Mouse (Mus musculus): ENCODE data around the gene Rcan2. TPM values are rescaled to one million over a fixed set of nuclear protein-coding genes. Genes with fewer than 3 reads are reported as not detected.

Rcan2 gene
- polyA plus RNA-seq, 1 experiment from 2014 or later, result 1.3 TPM

DNA sequence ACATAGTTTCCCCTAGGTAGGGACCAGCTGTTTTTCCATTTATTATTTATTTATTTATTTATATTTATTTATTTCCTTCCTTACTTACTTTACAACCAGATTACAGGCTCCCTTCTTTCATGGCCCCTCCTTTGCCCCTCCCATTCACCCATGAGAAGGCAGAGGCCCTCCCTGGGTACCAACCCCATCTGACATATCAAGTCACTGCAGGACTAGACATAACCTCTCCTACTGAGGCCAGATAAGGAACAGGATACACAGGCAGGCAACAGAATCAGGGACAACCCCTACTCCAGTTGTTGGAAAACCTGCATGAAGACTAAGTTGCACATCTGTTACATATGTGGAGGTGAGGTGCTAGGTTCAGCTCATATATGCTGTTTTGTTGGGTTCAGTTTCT is 105.6 kb downstream of the Rcan2 start:
- Histone ChIP-seq H3K9ac (ENCODE audit: low read depth, low read length) (no peak overlapping the region), H3K4me3 (ENCODE audit: low read depth, low read length) (no peak overlapping the region), H3K4me1 (replicated peaks; ENCODE audit: control insufficient read depth, insufficient read depth, low read length) (no peaks in the 10 kb centered on the region), H3K9me3 (ENCODE audit: control insufficient read depth) (no peaks in the 10 kb centered on the region), H3K36me3 (ENCODE audit: control insufficient read depth, insufficient read depth) (no peaks in the 10 kb centered on the region), H3K4me2 (replicated peaks; ENCODE audit: low read depth) (no peak overlapping the region), H3K27me3 (replicated peaks; ENCODE audit: control insufficient read depth, insufficient read depth, low read length) (no peaks in the 10 kb centered on the region), H3K27ac (ENCODE audit: low read depth, low read length) (no peak overlapping the region)
- ATAC-seq, result no peak
- no peak for TF ChIP-seq CTCF (IDR thresholded peaks at IDR 0.05; ENCODE audit: low read depth)

DNA sequence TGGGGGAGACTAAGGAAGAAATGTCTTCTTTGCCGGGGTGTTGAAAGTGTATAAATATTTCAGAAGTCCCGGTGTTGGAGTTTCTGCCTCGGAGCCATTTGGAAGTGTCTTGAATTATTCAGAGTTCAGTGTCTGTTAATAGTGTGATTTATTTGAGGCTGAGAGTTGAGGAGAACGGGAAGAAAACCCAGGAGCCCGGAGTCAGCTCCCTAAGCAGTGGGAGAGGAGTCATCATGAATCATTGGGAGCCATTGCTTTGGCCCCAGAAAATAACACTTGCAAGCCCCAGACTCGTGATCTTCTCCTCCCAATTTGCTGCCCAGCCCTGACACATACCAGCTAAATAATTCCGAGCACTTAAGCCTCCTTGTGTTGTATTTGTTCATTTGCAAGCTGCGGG is 115.0 kb downstream of the Rcan2 start:
- ATAC-seq, result no peak
- no peak overlapping the region for H3K27ac ChIP-seq (ENCODE audit: low read depth, low read length)
- no peak for TF ChIP-seq CTCF (IDR thresholded peaks at IDR 0.05; ENCODE audit: low read depth)
- WGBS, result 55% methylated on average over 8 of the region's 8 CpGs
- no peak overlapping the region for H3K4me2 ChIP-seq (replicated peaks; ENCODE audit: low read depth)
- no peak overlapping the region for H3K9ac ChIP-seq (ENCODE audit: low read depth, low read length)
- no peaks in the 10 kb centered on the region for H3K9me3 ChIP-seq (ENCODE audit: control insufficient read depth)
- H3K4me1 ChIP-seq (replicated peaks; ENCODE audit: control insufficient read depth, insufficient read depth, low read length), result no peaks in the 10 kb centered on the region
- H3K4me3 ChIP-seq (ENCODE audit: low read depth, low read length), result no peak overlapping the region
- H3K36me3 ChIP-seq (ENCODE audit: control insufficient read depth, insufficient read depth), result no peaks in the 10 kb centered on the region
- no peaks in the 10 kb centered on the region for H3K27me3 ChIP-seq (replicated peaks; ENCODE audit: control insufficient read depth, insufficient read depth, low read length)

DNA sequence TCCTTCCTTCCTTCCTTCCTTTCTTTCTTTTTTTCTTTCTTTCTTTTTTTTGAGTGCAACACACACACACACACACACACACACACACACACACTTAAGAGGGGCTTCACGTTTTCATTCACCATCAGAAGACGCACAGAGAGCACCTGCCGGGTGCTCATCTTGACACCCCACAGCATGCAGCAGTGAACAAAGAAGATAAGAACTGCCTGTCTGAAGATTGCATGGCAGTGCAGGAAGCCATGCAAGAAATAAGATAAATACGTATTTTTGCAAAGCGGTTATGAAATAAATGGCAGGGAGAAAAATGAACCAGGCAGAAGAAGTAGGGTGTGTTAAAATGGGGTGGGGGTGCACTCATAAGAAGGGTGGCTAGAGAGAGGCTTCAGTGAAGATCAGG is 116.0 kb downstream of the Rcan2 start:
- no peak for TF ChIP-seq CTCF (IDR thresholded peaks at IDR 0.05; ENCODE audit: low read depth)
- Histone ChIP-seq H3K4me1 (replicated peaks; ENCODE audit: control insufficient read depth, insufficient read depth, low read length) (no peaks in the 10 kb centered on the region), H3K9ac (ENCODE audit: low read depth, low read length) (no peak overlapping the region), H3K9me3 (ENCODE audit: control insufficient read depth) (no peaks in the 10 kb centered on the region), H3K36me3 (ENCODE audit: control insufficient read depth, insufficient read depth) (no peaks in the 10 kb centered on the region), H3K27me3 (replicated peaks; ENCODE audit: control insufficient read depth, insufficient read depth, low read length) (no peaks in the 10 kb centered on the region), H3K4me2 (replicated peaks; ENCODE audit: low read depth) (no peak overlapping the region), H3K27ac (ENCODE audit: low read depth, low read length) (no peak overlapping the region), H3K4me3 (ENCODE audit: low read depth, low read length) (no peak overlapping the region)
- no peak for ATAC-seq
- 69% methylated on average over 5 of the region's 5 CpGs for WGBS

DNA sequence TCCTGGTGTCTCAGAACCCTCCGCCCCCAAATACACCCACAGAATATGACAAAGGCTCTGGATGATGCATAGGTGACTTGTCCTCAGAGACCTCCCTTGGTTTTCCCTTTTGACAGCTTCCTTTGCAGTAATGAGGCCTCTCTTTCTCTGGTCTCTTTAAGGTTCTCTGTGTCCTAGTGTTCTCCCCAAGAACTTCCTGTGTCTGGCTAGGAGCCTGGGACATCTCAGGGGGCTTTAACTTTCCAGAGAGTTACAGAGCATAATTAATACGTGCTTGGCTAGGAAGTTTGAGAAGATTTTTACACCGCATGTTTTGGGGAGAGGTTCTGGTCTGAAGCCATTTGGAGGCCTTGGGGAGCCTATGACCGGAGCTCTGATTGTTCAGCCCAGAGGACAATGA is 128.7 kb downstream of the Rcan2 start:
- Histone ChIP-seq H3K4me1 (replicated peaks; ENCODE audit: control insufficient read depth, insufficient read depth, low read length) (no peaks in the 10 kb centered on the region), H3K4me3 (ENCODE audit: low read depth, low read length) (no peak overlapping the region), H3K27ac (ENCODE audit: low read depth, low read length) (no peak overlapping the region), H3K4me2 (replicated peaks; ENCODE audit: low read depth) (no peak overlapping the region), H3K36me3 (ENCODE audit: control insufficient read depth, insufficient read depth) (no peaks in the 10 kb centered on the region), H3K9ac (ENCODE audit: low read depth, low read length) (no peak overlapping the region), H3K9me3 (ENCODE audit: control insufficient read depth) (no peaks in the 10 kb centered on the region), H3K27me3 (replicated peaks; ENCODE audit: control insufficient read depth, insufficient read depth, low read length) (no peaks in the 10 kb centered on the region)
- 86% methylated on average over 4 of the region's 4 CpGs for WGBS
- no peak for ATAC-seq
- TF ChIP-seq CTCF (IDR thresholded peaks at IDR 0.05; ENCODE audit: low read depth), result no peak

DNA sequence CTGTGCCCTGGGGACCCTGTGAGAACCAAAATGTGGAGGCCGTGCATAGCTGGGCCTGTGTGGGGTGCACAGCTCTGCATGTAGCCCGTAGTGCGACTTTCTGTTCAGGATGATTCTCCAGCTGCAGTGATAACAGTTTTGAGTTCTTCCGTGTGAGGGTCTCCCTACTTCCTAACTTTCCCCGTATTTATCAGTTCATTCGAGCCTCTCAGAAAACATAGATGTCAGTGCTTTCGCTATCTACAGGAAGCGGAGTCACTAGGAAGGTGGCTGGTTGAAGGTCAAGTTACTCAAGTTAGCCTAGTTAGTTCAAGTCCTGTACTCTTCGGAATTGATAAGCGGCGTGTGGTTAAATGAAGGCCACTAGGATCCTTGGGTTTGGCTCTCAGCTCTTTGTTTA is 130.6 kb downstream of the Rcan2 start:
- no peak for ATAC-seq
- H3K27ac ChIP-seq (ENCODE audit: low read depth, low read length), result no peak overlapping the region
- 89% methylated on average over 11 of the region's 11 CpGs for WGBS

DNA sequence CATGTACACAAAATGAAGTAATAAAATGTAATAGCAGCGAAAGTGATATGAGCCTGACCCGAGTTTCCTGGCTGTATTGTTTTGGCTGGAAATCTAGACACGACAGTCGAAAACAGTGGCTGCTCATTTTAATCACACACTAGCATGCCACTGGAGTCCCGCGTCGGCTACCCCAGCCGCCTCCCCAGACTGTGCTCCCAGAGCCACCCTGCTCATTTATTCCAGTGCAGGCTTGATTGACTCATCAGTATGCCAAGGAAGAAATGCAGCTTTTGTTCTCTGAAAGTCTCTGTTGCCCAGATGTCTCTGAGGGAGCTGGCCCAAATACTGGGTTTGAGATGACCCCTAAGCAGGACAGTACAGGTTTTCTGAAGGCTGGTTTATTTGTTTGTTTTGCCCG is 132.9 kb downstream of the Rcan2 start:
- no peaks in the 10 kb centered on the region for H3K9me3 ChIP-seq (ENCODE audit: control insufficient read depth)
- TF ChIP-seq CTCF (IDR thresholded peaks at IDR 0.05; ENCODE audit: low read depth), result no peak
- H3K27me3 ChIP-seq (replicated peaks; ENCODE audit: control insufficient read depth, insufficient read depth, low read length), result no peaks in the 10 kb centered on the region
- H3K27ac ChIP-seq (ENCODE audit: low read depth, low read length), result no peak overlapping the region
- no peak for ATAC-seq
- no peaks in the 10 kb centered on the region for H3K36me3 ChIP-seq (ENCODE audit: control insufficient read depth, insufficient read depth)
- no peak overlapping the region for H3K4me2 ChIP-seq (replicated peaks; ENCODE audit: low read depth)
- H3K4me1 ChIP-seq (replicated peaks; ENCODE audit: control insufficient read depth, insufficient read depth, low read length), result no peaks in the 10 kb centered on the region
- no peak overlapping the region for H3K9ac ChIP-seq (ENCODE audit: low read depth, low read length)
- H3K4me3 ChIP-seq (ENCODE audit: low read depth, low read length), result no peak overlapping the region
- 86% methylated on average over 9 of the region's 9 CpGs for WGBS

More for the DNA sequence above, 130.6 kb downstream of the Rcan2 start:
- H3K9ac ChIP-seq (ENCODE audit: low read depth, low read length), result no peak overlapping the region
- no peak for TF ChIP-seq CTCF (IDR thresholded peaks at IDR 0.05; ENCODE audit: low read depth)
- H3K4me1 ChIP-seq (replicated peaks; ENCODE audit: control insufficient read depth, insufficient read depth, low read length), result no peaks in the 10 kb centered on the region
- no peak overlapping the region for H3K4me2 ChIP-seq (replicated peaks; ENCODE audit: low read depth)
- H3K27me3 ChIP-seq (replicated peaks; ENCODE audit: control insufficient read depth, insufficient read depth, low read length), result no peaks in the 10 kb centered on the region
- H3K36me3 ChIP-seq (ENCODE audit: control insufficient read depth, insufficient read depth), result no peaks in the 10 kb centered on the region
- H3K9me3 ChIP-seq (ENCODE audit: control insufficient read depth), result no peaks in the 10 kb centered on the region
- H3K4me3 ChIP-seq (ENCODE audit: low read depth, low read length), result no peak overlapping the region

DNA sequence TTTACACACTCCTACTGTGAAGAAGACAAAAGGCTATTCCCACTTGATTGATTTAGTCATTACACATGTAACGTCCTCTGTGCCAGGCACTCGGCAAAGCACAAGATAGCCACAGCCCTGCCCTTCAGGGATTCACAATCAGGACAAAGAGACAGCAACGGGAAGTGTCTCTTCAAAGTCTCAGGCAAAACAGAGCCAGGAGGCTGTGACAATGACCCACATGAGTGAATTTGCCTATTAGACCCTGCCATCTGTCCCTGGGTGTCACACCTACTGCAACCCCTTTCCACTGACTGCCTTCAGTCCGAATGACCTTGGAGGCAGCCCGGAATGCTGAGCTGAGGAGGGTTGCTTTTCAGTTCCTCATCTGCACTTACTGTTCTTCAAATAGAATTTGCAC is 151.1 kb downstream of the Rcan2 start:
- Histone ChIP-seq H3K36me3 (ENCODE audit: control insufficient read depth, insufficient read depth) (no peaks in the 10 kb centered on the region), H3K4me2 (replicated peaks; ENCODE audit: low read depth) (peak overlapping the region; percentile 52), H3K9ac (ENCODE audit: low read depth, low read length) (no peak overlapping the region), H3K27me3 (replicated peaks; ENCODE audit: control insufficient read depth, insufficient read depth, low read length) (no peaks in the 10 kb centered on the region), H3K4me3 (ENCODE audit: low read depth, low read length) (no peak overlapping the region), H3K27ac (ENCODE audit: low read depth, low read length) (no peak overlapping the region), H3K4me1 (replicated peaks; ENCODE audit: control insufficient read depth, insufficient read depth, low read length) (no peaks in the 10 kb centered on the region), H3K9me3 (ENCODE audit: control insufficient read depth) (no peaks in the 10 kb centered on the region)
- ATAC-seq, result no peak
- WGBS, result 25% methylated on average over 5 of the region's 5 CpGs
- TF ChIP-seq CTCF (IDR thresholded peaks at IDR 0.05; ENCODE audit: low read depth), result no peak
